Mouse (Mus musculus) E14TG2a.4 (cell line): ENCODE data around the gene Cma2.
A peak's percentile ranks its signal among the peaks of the same experiment; 100 is the strongest.

Experiments used
- CTCF ChIP-seq: conservative IDR thresholded peaks from 2 replicates; pipeline ENCODE4 v1.5.1; 2014; ENCODE audit warnings: low read length
- NANOG ChIP-seq: IDR thresholded peaks from 2 replicates; pipeline ENCODE4 v1.6.1; 2014; ENCODE audit warnings: borderline replicate concordance, low read length, mixed read lengths
- POU5F1 ChIP-seq: IDR thresholded peaks from 2 replicates; pipeline ENCODE4 v1.6.1; 2014; ENCODE audit warnings: low read length, borderline replicate concordance

DNA sequence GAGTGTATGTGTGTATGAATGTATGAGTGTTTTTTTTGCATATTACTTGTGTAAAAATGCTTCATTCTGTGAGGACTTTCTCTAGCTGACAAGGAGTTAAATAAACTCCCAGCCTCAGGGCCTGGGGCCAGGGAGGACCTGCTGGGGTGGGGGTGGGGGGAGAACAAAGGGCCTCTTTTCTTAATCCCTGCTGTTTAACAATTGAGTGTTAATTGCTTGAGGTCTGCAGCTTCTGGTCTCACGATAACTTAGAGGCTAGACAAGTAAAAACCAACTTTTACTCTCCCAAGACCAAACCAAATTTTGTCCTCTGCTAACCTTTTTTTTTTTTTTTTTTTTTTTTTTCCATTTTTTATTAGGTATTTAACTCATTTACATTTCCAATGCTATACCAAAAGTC lies 12.5 kb downstream of the Cma2 start:
- TF ChIP-seq CTCF (no peak), NANOG (peak; percentile 22; the same call in 1 of the 2 replicates), POU5F1 (no peak)
